Mouse (Mus musculus) adrenal gland, adult (tissue): ENCODE data around the gene Slc4a4.

ENCODE experiments used
- DNase-seq, 2 experiments: peaks; one replicate each; pipeline ENCODE4 v3.0.0; 2022 to 2023; ENCODE audit warnings: low spot score in 1 of 2; ENCODE audit not compliant: inconsistent age in 2 of 2

The Slc4a4 gene

DNA sequence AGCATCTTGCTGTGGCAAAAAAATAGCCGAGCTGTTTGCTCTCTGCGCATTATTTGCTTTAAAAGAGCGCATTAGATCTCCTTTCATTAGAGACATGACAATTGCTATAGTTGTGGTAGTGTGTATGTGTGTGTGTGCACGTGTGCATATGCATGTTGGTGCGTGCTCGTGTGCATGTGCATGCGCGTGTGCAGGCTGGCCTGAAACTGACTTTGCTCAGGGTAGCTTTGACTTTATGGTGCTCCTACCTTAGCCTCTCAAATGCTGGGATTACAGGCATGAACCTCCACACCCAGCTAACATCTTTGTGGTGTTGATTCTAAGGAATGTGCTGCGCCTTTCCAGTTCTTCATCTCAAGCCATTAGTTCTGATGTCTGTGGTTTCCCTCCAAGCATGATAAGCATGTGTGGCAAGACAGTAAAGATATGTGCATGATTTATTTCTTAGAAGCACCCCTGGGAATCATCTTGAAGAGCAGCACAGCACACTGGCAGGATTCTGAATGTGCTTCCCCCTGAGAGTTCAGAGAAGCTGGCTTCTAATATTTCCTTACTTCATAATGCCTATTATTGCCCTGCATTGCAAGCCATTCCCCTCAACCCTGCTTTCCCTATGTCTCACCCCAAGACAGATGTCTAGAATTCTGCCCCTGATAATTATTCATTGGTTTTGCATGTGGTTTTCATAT is 373.3 kb downstream of the Slc4a4 start:
- DNase-seq = no peak

DNA sequence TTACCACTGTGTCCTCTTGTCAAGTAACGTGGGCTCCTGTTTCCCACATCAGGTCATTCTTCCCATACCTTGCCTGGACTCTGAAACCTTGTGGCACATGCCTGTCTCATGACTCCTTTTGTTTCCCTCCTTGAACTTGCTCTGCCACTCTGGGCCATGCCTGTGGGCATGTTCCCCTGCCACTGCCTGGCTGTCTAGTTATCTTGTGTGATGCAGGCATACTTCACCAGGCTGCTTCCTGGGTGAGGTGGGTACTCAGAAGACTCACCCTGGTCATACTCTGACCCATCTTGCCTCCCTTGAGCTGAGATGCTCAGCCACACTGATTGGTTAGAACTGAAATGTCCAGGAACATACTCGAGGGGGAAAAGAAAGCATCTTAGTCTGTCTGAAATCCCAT is 390.4 kb downstream of the Slc4a4 start:
- no peak for DNase-seq

DNA sequence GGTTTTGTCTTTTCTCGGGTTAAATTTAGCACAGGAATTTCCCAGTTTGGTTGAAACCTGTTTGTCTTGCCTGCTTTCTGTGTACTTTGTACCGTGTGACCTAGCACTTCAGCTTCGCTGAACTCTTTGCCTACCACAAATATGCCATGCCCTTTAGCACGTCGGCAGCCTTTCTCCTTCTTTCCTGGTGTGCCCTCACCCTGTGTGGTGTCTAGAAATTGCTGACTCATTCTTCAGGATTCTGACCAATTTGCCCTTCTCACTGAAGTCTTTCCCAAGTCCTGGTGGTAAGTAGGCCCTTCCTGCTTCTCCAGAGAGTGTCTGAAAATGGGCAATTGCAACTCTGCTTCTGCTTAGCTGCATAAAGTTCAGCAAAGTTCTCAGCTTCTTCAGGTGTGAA is 391.0 kb downstream of the Slc4a4 start:
- DNase-seq = peak in 1 of 2 experiments; percentile 49

DNA sequence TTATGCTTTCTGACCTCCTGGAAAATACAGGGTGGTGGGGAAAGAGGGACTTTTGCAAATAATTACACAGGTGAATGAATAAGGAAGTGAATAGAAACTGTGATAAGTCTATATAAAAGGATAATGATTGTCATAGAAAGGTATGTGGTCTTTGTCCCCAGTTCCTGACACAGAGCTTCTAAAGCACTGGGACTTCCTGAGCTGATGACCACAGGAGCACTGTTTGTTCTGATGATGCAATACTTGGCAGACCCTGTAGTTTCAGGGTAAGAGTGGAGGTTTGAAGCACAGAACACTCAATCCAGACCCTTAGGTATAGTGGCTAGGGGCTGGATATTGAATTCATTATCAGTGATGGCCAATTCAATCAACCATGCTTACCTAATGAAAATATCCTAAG is 391.7 kb downstream of the Slc4a4 start:
- DNase-seq = no peak

DNA sequence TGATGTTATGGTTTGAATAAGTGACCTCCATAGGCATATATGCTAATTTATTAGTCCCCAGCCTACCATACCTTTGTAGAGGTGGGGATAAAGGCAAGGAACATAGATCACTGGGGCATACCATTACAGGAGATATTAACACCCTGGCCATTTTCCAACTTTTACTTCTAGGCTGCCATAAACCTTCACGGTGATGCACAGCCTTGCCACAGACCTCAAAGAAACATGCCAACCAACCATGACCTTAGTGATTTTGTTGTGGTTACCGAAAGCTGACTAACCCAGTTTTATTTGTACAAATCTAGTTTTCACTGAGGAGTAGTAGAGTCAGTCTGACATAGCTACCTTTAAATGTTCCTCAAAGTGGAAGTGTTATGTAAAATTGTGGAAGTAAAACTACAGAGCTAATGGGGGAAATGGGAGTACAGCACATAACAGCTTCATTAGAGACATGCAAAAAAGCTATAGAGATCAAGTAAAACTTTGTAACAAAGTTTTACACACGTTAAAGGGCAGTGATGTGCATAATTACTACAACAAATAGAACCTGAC is 393.8 kb downstream of the Slc4a4 start:
- DNase-seq = peak in 1 of 2 experiments; percentile 58
